27 mouse cellular contexts compared by ENCODE assay signal in the genomic region with DNA sequence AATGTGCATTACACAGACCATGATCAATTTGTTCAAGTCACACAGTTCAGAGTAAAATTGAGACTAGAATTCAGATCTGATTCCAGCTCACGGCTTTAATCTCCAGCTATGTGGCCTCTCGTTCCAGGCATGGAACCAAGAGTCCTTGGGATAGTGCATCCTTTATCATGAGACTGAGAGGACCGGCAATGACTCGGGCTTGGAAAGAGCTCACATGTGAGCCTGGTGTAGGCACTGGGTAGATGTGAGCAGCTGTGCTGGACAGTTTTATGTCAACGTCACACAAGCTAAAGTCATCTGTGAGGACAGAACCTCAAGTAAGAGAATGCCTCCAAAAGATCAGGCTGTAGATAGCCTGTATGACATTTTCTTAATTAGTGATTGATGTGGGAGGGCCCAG.
"Had no signal": no experiment of that assay in that cellular context is flagged by ENCODE, and none has a peak within 500 bp of the region (broad histone marks: within the 10 kb centered on the region; RNA-seq: fewer than 3 reads in every experiment).

No protein-coding gene starts in this region.

- H3K27ac ChIP-seq: heart, adult 2 months; heart, embryonic 10.5 days; heart, embryonic 13.5 days; heart, embryonic 15.5 days; hindbrain, embryonic 13.5 days; hindbrain, embryonic 15.5 days; hindbrain, postnatal 0 days; kidney, embryonic 15.5 days; kidney, postnatal 0 days; limb, embryonic 12.5 days; liver, embryonic 13.5 days; liver, embryonic 15.5 days had no signal

- ATAC-seq: hindbrain, postnatal 0 days; intestine, embryonic 16.5 days; liver, postnatal 0 days had no signal

- H3K36me3 ChIP-seq: heart, embryonic 10.5 days; heart, embryonic 13.5 days; heart, embryonic 15.5 days; hindbrain, embryonic 13.5 days; hindbrain, embryonic 15.5 days; kidney, embryonic 15.5 days; limb, embryonic 12.5 days; liver, embryonic 13.5 days; liver, embryonic 15.5 days had no signal

- H3K4me2 ChIP-seq: heart, embryonic 13.5 days; heart, embryonic 15.5 days; hindbrain, embryonic 13.5 days; hindbrain, embryonic 15.5 days; kidney, embryonic 15.5 days; limb, embryonic 12.5 days; liver, embryonic 11.5 days; liver, embryonic 13.5 days; liver, embryonic 15.5 days had no signal

- DNase-seq: gastrocnemius, postnatal 14 days; gastrocnemius, postnatal 36 days; heart, adult 2 months; heart, postnatal 36 days; kidney, adult 11 months; kidney, adult 2 months; kidney, adult 9 months; kidney, postnatal 14 days; kidney, postnatal 36 days; layer of hippocampus, adult 9-11 months; layer of hippocampus, postnatal 36 days; left cerebral cortex, postnatal 4 days; liver; liver, embryonic 13.5 days; liver, postnatal 0 days had no signal

- H3K9me3 ChIP-seq: heart, embryonic 10.5 days; heart, embryonic 13.5 days; heart, embryonic 15.5 days; hindbrain, embryonic 13.5 days; hindbrain, embryonic 15.5 days; kidney, embryonic 15.5 days; liver, embryonic 13.5 days; liver, embryonic 15.5 days had no signal

- H3K27me3 ChIP-seq: heart, embryonic 13.5 days; heart, embryonic 15.5 days; hindbrain, embryonic 13.5 days; hindbrain, embryonic 15.5 days; kidney, embryonic 15.5 days; limb, embryonic 12.5 days; liver, embryonic 13.5 days; liver, embryonic 15.5 days had no signal

- H3K9ac ChIP-seq: heart, embryonic 13.5 days; heart, embryonic 15.5 days; hindbrain, embryonic 13.5 days; hindbrain, embryonic 15.5 days; kidney, embryonic 15.5 days; limb, embryonic 12.5 days; liver, embryonic 13.5 days; liver, embryonic 15.5 days; liver, postnatal 0 days had no signal

- H3K4me1 ChIP-seq: hindbrain, embryonic 13.5 days; hindbrain, embryonic 15.5 days; liver, embryonic 15.5 days had no signal

- H3K4me3 ChIP-seq: heart, adult 2 months; heart, embryonic 10.5 days; heart, embryonic 13.5 days; heart, embryonic 15.5 days; hindbrain, embryonic 13.5 days; hindbrain, embryonic 15.5 days; kidney, embryonic 15.5 days; limb, embryonic 12.5 days; liver, embryonic 13.5 days; liver, embryonic 15.5 days had no signal
